In genomic region chr1:157054659-157055058, GRCm38 (mm10) we compare ENCODE assay signal across 13 mouse cellular contexts. TPM values are rescaled to one million over a fixed set of nuclear protein-coding genes. Genes with fewer than 3 reads are reported as not detected.
DNase-seq lines count a peak whose midpoint lies in the region; ATAC-seq and TF ChIP-seq lines count a peak whose summit lies in the region.
"Had no signal": no experiment of that assay in that cellular context is flagged by ENCODE, and none has a peak within 500 bp of the region (broad histone marks: within the 10 kb centered on the region; RNA-seq: fewer than 3 reads in every experiment).

No protein-coding gene starts in this region.

- no peaks in the 10 kb centered on the region for H3K27me3 ChIP-seq in erythroblast, embryonic 14.5 days (ENCODE audit: control insufficient read depth)
- no peaks in the 10 kb centered on the region for H3K27me3 ChIP-seq in lung, embryonic 16.5 days (ENCODE audit: control insufficient read depth, insufficient read depth, low read depth, low read length)
- no peaks in the 10 kb centered on the region for H3K27me3 ChIP-seq in lung, postnatal 0 days (replicated peaks; ENCODE audit: insufficient read depth, low read length)
- H3K27me3 ChIP-seq in liver, embryonic 12.5 days (replicated peaks): no peaks in the 10 kb centered on the region
- no peaks in the 10 kb centered on the region for H3K27me3 ChIP-seq in intestine, postnatal 0 days (replicated peaks; ENCODE audit: control insufficient read depth, insufficient read depth, low read length)

- no peak overlapping the region for H3K4me2 ChIP-seq in lung, embryonic 16.5 days (ENCODE audit: low read depth, low read length)
- H3K4me2 ChIP-seq in lung, postnatal 0 days (replicated peaks; ENCODE audit: low read depth, low read length): no peak overlapping the region
- peak overlapping the region; percentile 48 for H3K4me2 ChIP-seq in liver, embryonic 12.5 days
- no peak overlapping the region for H3K4me2 ChIP-seq in intestine, postnatal 0 days (replicated peaks; ENCODE audit: low read depth)

- DNase-seq in lung, postnatal 0 days (ENCODE audit: low spot score): no peak
- DNase-seq in spleen, postnatal 4 days (ENCODE audit: low spot score in 2 of 2): no peak

- H3K4me1 ChIP-seq in erythroblast, embryonic 14.5 days (ENCODE audit: control insufficient read depth): peaks cover 42% of the 10 kb centered on the region
- H3K4me1 ChIP-seq in lung, embryonic 16.5 days (replicated peaks; ENCODE audit: control insufficient read depth, insufficient read depth, low read length): peaks cover 5% of the 10 kb centered on the region; the same call in 1 of the 2 replicates
- H3K4me1 ChIP-seq in lung, postnatal 0 days (ENCODE audit: insufficient read depth, low read depth, low read length): no peaks in the 10 kb centered on the region
- peaks cover 36% of the 10 kb centered on the region for H3K4me1 ChIP-seq in liver, embryonic 12.5 days
- H3K4me1 ChIP-seq in olfactory bulb, adult 2 months (ENCODE audit: control insufficient read depth, insufficient read depth, low read length): peaks cover 6% of the 10 kb centered on the region
- H3K4me1 ChIP-seq in intestine, postnatal 0 days (replicated peaks; ENCODE audit: control insufficient read depth, insufficient read depth, low read length): no peaks in the 10 kb centered on the region

- H3K4me3 ChIP-seq in erythroblast, embryonic 14.5 days (replicated peaks): peak overlapping the region; percentile 38
- H3K4me3 ChIP-seq in lung, embryonic 16.5 days (ENCODE audit: low read length): no peak overlapping the region
- H3K4me3 ChIP-seq in lung, postnatal 0 days (ENCODE audit: low read depth, low read length): no peak overlapping the region
- H3K4me3 ChIP-seq in liver, embryonic 12.5 days: no peak overlapping the region
- no peak overlapping the region for H3K4me3 ChIP-seq in olfactory bulb, adult 2 months (ENCODE audit: insufficient read depth, low read depth, low read length)
- no peak overlapping the region for H3K4me3 ChIP-seq in intestine, postnatal 0 days (ENCODE audit: low read depth, low read length)
- H3K4me3 ChIP-seq: limb, embryonic 10.5 days had no signal

- no peaks in the 10 kb centered on the region for H3K9me3 ChIP-seq in erythroblast, embryonic 14.5 days (ENCODE audit: control insufficient read depth, low read length)
- H3K9me3 ChIP-seq in lung, embryonic 16.5 days (ENCODE audit: control insufficient read depth, low read length): no peaks in the 10 kb centered on the region
- H3K9me3 ChIP-seq in lung, postnatal 0 days (ENCODE audit: low read length): no peaks in the 10 kb centered on the region
- H3K9me3 ChIP-seq in liver, embryonic 12.5 days (replicated peaks): no peaks in the 10 kb centered on the region
- no peaks in the 10 kb centered on the region for H3K9me3 ChIP-seq in intestine, postnatal 0 days (ENCODE audit: control insufficient read depth)
- H3K9me3 ChIP-seq: limb, embryonic 10.5 days had no signal

- no peak for TF ChIP-seq POLR2A in olfactory bulb, adult 2 months (IDR thresholded peaks at IDR 0.05; ENCODE audit: insufficient read depth, low read depth, low read length)

- ATAC-seq in erythroblast, adult 5-6 weeks (replicated peaks; ENCODE audit: low FRiP score, poor library complexity, severe bottlenecking): no peak
- no peak for ATAC-seq in lung, embryonic 16.5 days (ENCODE audit: low read depth)
- no peak for ATAC-seq in lung, postnatal 0 days
- no peak for ATAC-seq in liver, embryonic 12.5 days
- ATAC-seq in intestine, postnatal 0 days: no peak

- 75% methylated on average over 7 of the region's 7 CpGs for WGBS in lung, embryonic 16.5 days
- WGBS in lung, postnatal 0 days: 72% methylated on average over 7 of the region's 7 CpGs
- WGBS in liver, embryonic 12.5 days (ENCODE audit: insufficient replicate concordance): 68% methylated on average over 7 of the region's 7 CpGs
- WGBS in olfactory bulb, adult 2 months: 63% methylated on average over 7 of the region's 7 CpGs
- WGBS in intestine, postnatal 0 days: 80% methylated on average over 7 of the region's 7 CpGs

- peak overlapping the region; percentile 12; the same call in 1 of the 2 replicates for H3K27ac ChIP-seq in lung, embryonic 16.5 days (ENCODE audit: low read length)
- no peak overlapping the region for H3K27ac ChIP-seq in lung, postnatal 0 days (ENCODE audit: low read length)
- H3K27ac ChIP-seq in liver, embryonic 12.5 days: peak overlapping the region; percentile 82
- H3K27ac ChIP-seq in olfactory bulb, adult 2 months (ENCODE audit: insufficient read depth, low read depth, low read length): 0 out of 2 replicates have a peak overlapping the region, but pooled peaks have one; percentile 7
- no peak overlapping the region for H3K27ac ChIP-seq in intestine, postnatal 0 days (ENCODE audit: low read depth, low read length)
- H3K27ac ChIP-seq: limb, embryonic 10.5 days had no signal

- TF ChIP-seq CTCF in lung, postnatal 0 days (IDR thresholded peaks at IDR 0.05): no peak
- no peak for TF ChIP-seq CTCF in olfactory bulb, adult 2 months (IDR thresholded peaks at IDR 0.05; ENCODE audit: insufficient read depth, low read depth, low read length)
- TF ChIP-seq CTCF in intestine, postnatal 0 days (IDR thresholded peaks at IDR 0.05; ENCODE audit: low read depth): no peak

- no peaks in the 10 kb centered on the region for H3K36me3 ChIP-seq in erythroblast, embryonic 14.5 days (ENCODE audit: control insufficient read depth)
- no peaks in the 10 kb centered on the region for H3K36me3 ChIP-seq in lung, embryonic 16.5 days (ENCODE audit: control insufficient read depth, insufficient read depth, low read length)
- H3K36me3 ChIP-seq in lung, postnatal 0 days (ENCODE audit: insufficient read depth, low read length): no peaks in the 10 kb centered on the region
- no peaks in the 10 kb centered on the region for H3K36me3 ChIP-seq in liver, embryonic 12.5 days
- no peaks in the 10 kb centered on the region for H3K36me3 ChIP-seq in intestine, postnatal 0 days (ENCODE audit: control insufficient read depth, insufficient read depth)
- H3K36me3 ChIP-seq: limb, embryonic 10.5 days had no signal

- no peak overlapping the region for H3K9ac ChIP-seq in lung, embryonic 16.5 days (ENCODE audit: low read length)
- no peak overlapping the region for H3K9ac ChIP-seq in lung, postnatal 0 days (replicated peaks; ENCODE audit: low read depth)
- H3K9ac ChIP-seq in liver, embryonic 12.5 days: no peak overlapping the region
- H3K9ac ChIP-seq in intestine, postnatal 0 days (ENCODE audit: low read depth, low read length): no peak overlapping the region

- TF ChIP-seq EP300 in lung, postnatal 0 days (IDR thresholded peaks at IDR 0.05): no peak

RNA-seq across cellular contexts. Expression of gene Tex35, which starts 53.8 kb away (rescaled TPM):
- not detected in 2 replicates for polyA plus RNA-seq in erythroblast, embryonic 14.5 days (2012)
- total RNA-seq in erythroblast, adult 5-6 weeks (2015; ENCODE audit: low replicate concordance): not detected in 2 replicates
- not detected in 2 replicates for total RNA-seq in erythroblast, adult 5-6 weeks (2017; ENCODE audit: low replicate concordance)
- not detected in 2 replicates for polyA plus RNA-seq in lung, embryonic 16.5 days (2015; fragmentation: Nextera tagmentation; extraction: Ambion mirVana)
- not detected in 2 replicates for polyA plus RNA-seq in lung, postnatal 0 days (2015; fragmentation: Nextera tagmentation; extraction: Ambion mirVana)
- polyA plus RNA-seq in liver, embryonic 12.5 days (2016; fragmentation: Nextera tagmentation; extraction: Ambion mirVana): not detected in 2 replicates
- polyA plus RNA-seq in olfactory bulb, adult 2 months (2012; ENCODE audit: insufficient read depth, insufficient read length, low replicate concordance, missing spikeins): not detected in 2 replicates
- polyA plus RNA-seq in intestine, postnatal 0 days (2015; fragmentation: Nextera tagmentation; extraction: Ambion mirVana): not detected in 2 replicates
- total RNA-seq: ES-E14; megakaryocyte, adult 5-6 weeks had no signal
- polyA plus RNA-seq: large intestine, adult 2 months; limb, embryonic 10.5 days; spleen, adult 2 months had no signal

Comparison
In these comparisons a context has a peak if more than half of its experiments do, and no peak if none do; other contexts are left out.
1. H3K27ac ChIP-seq: peak in lung, embryonic 16.5 days (single experiment), liver, embryonic 12.5 days (single experiment) and olfactory bulb, adult 2 months (single experiment); none in lung, postnatal 0 days (single experiment) and intestine, postnatal 0 days (single experiment).